Mouse (Mus musculus) embryonic facial prominence, embryonic 13.5 days (tissue): ENCODE results near the gene Gpr173. TPM values are rescaled to one million over a fixed set of nuclear protein-coding genes. Genes with fewer than 3 reads are reported as not detected.
"Not testable (repeated sequence)": the region's sequence is repeated elsewhere in the genome, so short reads cannot be mapped to it uniquely, and the experiment has no call there.

ENCODE experiments used
- ATAC-seq: fragments of 200-750 bp; cut with Nextera tagmentation; 2 replicates; pipeline ENCODE4 v1.8.0; 2017; ENCODE audit warnings: low read depth; ENCODE audit not compliant: insufficient number of reproducible peaks, insufficient read depth, low FRiP score, low TSS enrichment
- H3K27ac ChIP-seq: fragments of 300-500 bp; sonication (generic); 2 replicates; pipeline ENCODE4 v1.5.1; 2015; ENCODE audit warnings: moderate library complexity, mild to moderate bottlenecking, inconsistent platforms
- H3K27me3 ChIP-seq: fragments of 300-500 bp; sonication (generic); 2 replicates; pipeline ENCODE4 v1.6.1; 2015; ENCODE audit warnings: mild to moderate bottlenecking, inconsistent platforms
- H3K36me3 ChIP-seq: fragments of 300-500 bp; sonication (generic); 2 replicates; pipeline ENCODE4 v1.6.1; 2015; ENCODE audit warnings: mild to moderate bottlenecking, inconsistent platforms
- H3K4me1 ChIP-seq: fragments of 300-500 bp; sonication (generic); 2 replicates; pipeline ENCODE4 v1.6.1; 2015; ENCODE audit warnings: inconsistent platforms
- H3K4me2 ChIP-seq: fragments of 300-500 bp; sonication (generic); 2 replicates; pipeline ENCODE4 v1.6.1; 2015; ENCODE audit warnings: moderate library complexity, mild to moderate bottlenecking, inconsistent platforms
- H3K4me3 ChIP-seq: fragments of 300-500 bp; sonication (generic); 2 replicates; pipeline ENCODE4 v1.5.1; 2015; ENCODE audit warnings: mild to moderate bottlenecking, inconsistent platforms
- H3K9ac ChIP-seq: fragments of 300-500 bp; sonication (generic); 2 replicates; pipeline ENCODE4 v1.6.1; 2015; ENCODE audit warnings: mild to moderate bottlenecking, inconsistent platforms
- H3K9me3 ChIP-seq: fragments of 300-500 bp; sonication (generic); 2 replicates; pipeline ENCODE4 v1.6.1; 2016; ENCODE audit warnings: inconsistent platforms
- WGBS: fragments of 180-500 bp; shearing (Covaris S2); methylation state at CpG from one replicate; pipeline ENCODE4 v1.1.7; 2015; ENCODE audit warnings: mixed read lengths; 5-methylcytosine and 5-hydroxymethylcytosine counted together
- polyA plus RNA-seq: library from polyadenylated mRNA; unstranded; fragments of >200 nt; fragmentation: Nextera tagmentation; extraction: Ambion mirVana; gene quantifications from 2 replicates; pipeline ENCODE4 v1.2.1, GENCODE M21; 2015

The Gpr173 gene
- polyA plus RNA-seq, 1 experiment from 2014 or later, result 3.6 TPM

DNA sequence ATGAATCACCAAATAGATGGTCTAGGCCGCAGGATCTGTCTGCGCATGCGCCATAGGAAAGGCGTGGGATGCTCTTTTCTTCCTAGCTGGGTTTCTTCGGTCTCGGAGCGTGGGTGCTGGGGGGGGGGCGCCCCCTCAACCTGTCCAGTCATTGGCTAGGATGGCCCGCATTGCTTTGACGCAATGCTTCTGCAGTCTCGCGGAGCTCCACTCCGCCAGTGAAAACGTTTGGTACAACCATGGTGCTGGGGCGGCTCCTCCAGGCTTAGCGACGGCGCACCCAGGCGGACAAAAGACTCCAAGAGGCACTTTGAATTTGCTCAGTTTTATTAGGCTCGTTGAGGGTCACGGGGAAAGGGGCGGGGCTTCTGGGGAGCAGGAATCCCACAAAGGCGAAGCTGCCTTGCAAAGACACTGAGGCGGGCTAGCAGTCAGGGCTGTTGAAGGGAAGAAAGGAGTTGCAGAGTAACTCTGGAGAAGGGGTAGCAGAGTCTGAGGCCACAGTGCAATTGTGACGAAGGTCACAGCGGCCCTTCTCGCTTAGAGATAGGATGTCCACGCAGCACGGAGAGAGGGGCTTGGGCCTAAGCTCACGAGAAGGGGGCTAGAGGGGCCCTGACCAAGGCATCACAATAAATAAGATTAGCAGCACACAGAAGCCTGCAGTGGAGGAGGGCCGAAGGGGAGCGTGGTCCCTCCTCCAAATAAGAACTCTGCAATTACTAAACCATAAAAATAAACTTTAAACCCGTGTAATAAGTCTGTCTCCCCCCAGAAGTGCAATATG lies 31.8 kb downstream of the Gpr173 start:
- peaks cover 61% of the 10 kb centered on the region for H3K27me3 ChIP-seq
- WGBS, result 11% methylated on average over 32 of the region's 33 CpGs

DNA sequence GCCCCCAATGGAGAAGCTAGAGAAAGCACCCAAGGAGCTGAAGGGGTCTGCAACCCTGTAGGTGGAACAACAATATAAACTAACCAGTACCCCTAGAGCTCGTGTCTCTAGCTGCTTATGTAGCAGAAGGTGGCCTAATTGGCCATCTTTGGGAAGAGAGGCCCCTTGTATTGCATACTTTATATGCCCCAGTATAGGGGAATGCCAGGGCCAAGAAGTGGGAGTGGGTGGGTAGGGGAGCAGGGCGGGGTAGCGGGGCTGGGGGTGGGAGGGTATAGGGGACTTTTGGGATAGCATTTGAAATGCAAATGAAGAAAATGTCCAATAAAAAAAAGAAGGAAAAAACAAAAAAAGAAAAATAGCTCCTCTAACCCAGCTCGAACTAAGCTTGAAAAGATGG lies 32.4 kb downstream of the Gpr173 start:
- Histone ChIP-seq H3K4me2 (peak overlapping the region; percentile 58), H3K4me3 (peak overlapping the region; percentile 29; the same call in 1 of the 2 replicates)
- not testable (repeated sequence) for ATAC-seq

More for the DNA sequence above, 31.8 kb downstream of the Gpr173 start:
- ATAC-seq, result peak; percentile 98
- peak overlapping the region; percentile 58 for H3K4me2 ChIP-seq
- peak overlapping the region; percentile 71 for H3K9ac ChIP-seq
- no peaks in the 10 kb centered on the region for H3K9me3 ChIP-seq
- H3K4me3 ChIP-seq, result peak overlapping the region; percentile 29
- peaks cover 10% of the 10 kb centered on the region for H3K4me1 ChIP-seq
- H3K27ac ChIP-seq, result peak overlapping the region; percentile 95
- H3K36me3 ChIP-seq, result peaks cover 19% of the 10 kb centered on the region

GRCm38 (mm10) chrX:152329400-152329799 lies 39.1 kb downstream of the Gpr173 start:
- not testable (repeated sequence) for H3K9ac ChIP-seq, H3K4me2 ChIP-seq, H3K4me3 ChIP-seq, H3K27ac ChIP-seq, H3K4me1 ChIP-seq, ATAC-seq, H3K36me3 ChIP-seq, H3K9me3 ChIP-seq
- peaks cover 44% of the 10 kb centered on the region for H3K27me3 ChIP-seq

More for the DNA sequence above, 32.4 kb downstream of the Gpr173 start:
- peaks cover 19% of the 10 kb centered on the region for H3K36me3 ChIP-seq
- H3K27me3 ChIP-seq, result peaks cover 61% of the 10 kb centered on the region
- not testable (repeated sequence) for H3K9me3 ChIP-seq, H3K4me1 ChIP-seq, H3K9ac ChIP-seq
- WGBS, result 37% methylated on average over 4 of the region's 4 CpGs
- peak overlapping the region; percentile 95 for H3K27ac ChIP-seq

DNA sequence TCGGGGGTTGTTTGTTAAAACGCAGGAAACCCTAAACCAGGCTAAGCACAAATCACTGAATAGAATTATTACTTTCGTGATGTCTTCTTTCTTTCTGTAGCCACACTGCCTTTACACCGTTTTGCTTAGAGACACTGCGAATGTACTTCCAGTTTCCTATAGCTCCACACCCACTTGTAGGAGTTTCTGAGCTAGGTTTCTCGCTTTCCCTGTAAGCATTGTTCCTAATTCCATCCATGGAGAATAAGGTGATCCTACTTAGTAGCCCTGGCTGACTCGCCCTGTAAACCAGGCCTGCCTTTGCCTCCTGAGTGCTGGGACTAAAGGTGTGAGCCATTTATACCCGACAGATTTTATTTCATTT lies 40.8 kb downstream of the Gpr173 start:
- H3K4me3 ChIP-seq, result peak overlapping the region; percentile 55

GRCm38 (mm10) chrX:152326996-152327688 lies 41.4 kb downstream of the Gpr173 start, which contains the start of gene Kantr:
Gene Kantr (minus strand): TSS chrX:152327495.
- Histone ChIP-seq H3K4me3 (peak within 1 kb of the TSS; percentile 55), H3K9ac (peak within 1 kb of the TSS; percentile 73), H3K9me3 (no peaks in the 10 kb centered on the region), H3K4me1 (no peaks in the 10 kb centered on the region), H3K4me2 (peak within 1 kb of the TSS; percentile 57), H3K27ac (peak within 1 kb of the TSS; percentile 62; the same call in 1 of the 2 replicates), H3K27me3 (peaks cover 40% of the 10 kb centered on the region), H3K36me3 (no peaks in the 10 kb centered on the region)
- 20% methylated on average over 29 of the region's 29 CpGs for WGBS
- peak; percentile 93 for ATAC-seq

More for the DNA sequence above, 40.8 kb downstream of the Gpr173 start:
- Histone ChIP-seq H3K4me2 (peak overlapping the region; percentile 57), H3K36me3 (no peaks in the 10 kb centered on the region), H3K9ac (0 out of 2 replicates have a peak overlapping the region, but pooled peaks have one; percentile 54), H3K4me1 (no peaks in the 10 kb centered on the region), H3K27ac (peak overlapping the region; percentile 62; the same call in 1 of the 2 replicates), H3K27me3 (peaks cover 40% of the 10 kb centered on the region), H3K9me3 (no peaks in the 10 kb centered on the region)
- no peak for ATAC-seq
- 21% methylated on average over 8 of the region's 8 CpGs for WGBS

DNA sequence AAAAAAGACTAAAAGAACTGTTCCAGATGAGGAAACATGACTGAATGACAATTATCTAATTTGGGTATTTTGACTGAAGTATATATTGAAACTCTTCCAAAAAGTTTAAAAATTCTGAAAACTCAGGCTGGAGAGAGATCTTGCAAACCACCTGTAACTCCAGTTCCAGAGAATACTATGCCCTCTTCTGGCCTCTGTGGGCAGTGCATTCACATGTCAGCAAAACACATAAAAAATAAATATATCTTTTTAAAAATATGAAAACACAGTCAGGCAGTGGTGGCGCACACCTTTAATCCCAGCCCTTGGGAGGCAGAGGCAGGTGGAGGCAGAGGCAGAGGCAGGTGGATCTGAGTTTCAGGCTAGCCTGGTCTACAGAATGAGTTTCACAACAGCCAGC lies 44.9 kb downstream of the Gpr173 start:
- H3K9me3 ChIP-seq, result no peaks in the 10 kb centered on the region
- H3K4me2 ChIP-seq, result no peak overlapping the region
- H3K36me3 ChIP-seq, result peaks cover 5% of the 10 kb centered on the region; the same call in 1 of the 2 replicates
- no peaks in the 10 kb centered on the region for H3K4me1 ChIP-seq
- whole genome bisulfite sequencing, result 95% methylated on average over 1 of the region's 1 CpGs
- ATAC-seq, result no peak
- peaks cover 30% of the 10 kb centered on the region for H3K27me3 ChIP-seq
- no peak overlapping the region for H3K4me3 ChIP-seq
- no peak overlapping the region for H3K27ac ChIP-seq
- H3K9ac ChIP-seq, result no peak overlapping the region

DNA sequence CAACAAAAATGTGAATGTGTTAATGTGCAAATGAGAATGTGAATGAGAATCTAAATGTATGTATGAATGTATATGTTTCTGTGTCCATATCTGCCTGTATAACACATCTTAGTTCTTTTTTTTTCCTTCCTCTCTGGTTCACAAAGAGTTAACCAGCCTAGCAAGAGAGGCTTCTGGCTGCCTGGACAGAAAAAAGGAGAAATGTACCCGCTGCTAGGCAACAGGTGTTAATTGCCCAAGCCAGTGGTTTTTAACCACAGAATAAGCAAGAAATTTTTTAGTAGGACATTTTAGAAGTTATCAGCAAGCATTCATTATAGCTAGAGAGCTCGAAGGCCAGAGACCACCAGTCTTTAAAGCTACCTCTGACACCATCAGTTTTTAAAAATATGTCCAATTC lies 45.7 kb downstream of the Gpr173 start:
- H3K4me3 ChIP-seq, result no peak overlapping the region
- H3K36me3 ChIP-seq, result peaks cover 5% of the 10 kb centered on the region; the same call in 1 of the 2 replicates
- H3K27ac ChIP-seq, result no peak overlapping the region
- 43% methylated on average over 2 of the region's 2 CpGs for WGBS
- no peak overlapping the region for H3K9ac ChIP-seq
- ATAC-seq, result no peak
- no peaks in the 10 kb centered on the region for H3K4me1 ChIP-seq
- H3K27me3 ChIP-seq, result peaks cover 25% of the 10 kb centered on the region
- H3K4me2 ChIP-seq, result no peak overlapping the region
- no peaks in the 10 kb centered on the region for H3K9me3 ChIP-seq

GRCm38 (mm10) chrX:152320535-152320934 lies 48.0 kb downstream of the Gpr173 start:
- Histone ChIP-seq H3K36me3 (peaks cover 10% of the 10 kb centered on the region; the same call in 1 of the 2 replicates), H3K27me3 (peaks cover 10% of the 10 kb centered on the region; the same call in 1 of the 2 replicates), H3K9me3 (no peaks in the 10 kb centered on the region), H3K9ac (no peak overlapping the region), H3K4me2 (no peak overlapping the region), H3K4me1 (no peaks in the 10 kb centered on the region), H3K4me3 (no peak overlapping the region), H3K27ac (no peak overlapping the region)
- 77% methylated on average over 4 of the region's 4 CpGs for WGBS
- no peak for ATAC-seq

DNA sequence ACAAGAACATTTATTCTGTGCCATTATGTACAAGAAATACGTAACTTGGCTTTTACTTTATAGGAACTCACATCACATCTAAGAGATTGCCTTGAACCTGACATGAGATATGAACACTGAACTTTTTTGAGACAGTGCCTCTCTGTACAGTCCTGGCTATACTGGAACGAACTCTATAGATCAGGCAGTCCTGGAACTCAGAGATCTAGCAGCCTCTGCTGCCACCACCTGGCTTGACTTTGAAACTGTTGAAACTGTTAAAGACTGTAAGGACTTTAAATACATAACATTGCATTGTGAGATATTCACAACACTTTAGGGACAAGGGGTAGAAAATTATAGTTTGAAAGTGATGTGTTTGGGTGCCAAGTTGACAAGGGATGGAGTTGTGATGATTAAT lies 60.6 kb downstream of the Gpr173 start:
- 0 out of 2 replicates have a peak, but pooled peaks cover 2% of the 10 kb centered on the region for H3K36me3 ChIP-seq
- H3K9ac ChIP-seq, result no peak overlapping the region
- H3K27me3 ChIP-seq, result no peaks in the 10 kb centered on the region; the same call in none of the 2 replicates
- no peaks in the 10 kb centered on the region for H3K9me3 ChIP-seq
- no peaks in the 10 kb centered on the region for H3K4me1 ChIP-seq
- no peak overlapping the region for H3K27ac ChIP-seq
- H3K4me2 ChIP-seq, result no peak overlapping the region
- 54% methylated on average over 2 of the region's 2 CpGs for WGBS
- no peak overlapping the region for H3K4me3 ChIP-seq
- ATAC-seq, result no peak

DNA sequence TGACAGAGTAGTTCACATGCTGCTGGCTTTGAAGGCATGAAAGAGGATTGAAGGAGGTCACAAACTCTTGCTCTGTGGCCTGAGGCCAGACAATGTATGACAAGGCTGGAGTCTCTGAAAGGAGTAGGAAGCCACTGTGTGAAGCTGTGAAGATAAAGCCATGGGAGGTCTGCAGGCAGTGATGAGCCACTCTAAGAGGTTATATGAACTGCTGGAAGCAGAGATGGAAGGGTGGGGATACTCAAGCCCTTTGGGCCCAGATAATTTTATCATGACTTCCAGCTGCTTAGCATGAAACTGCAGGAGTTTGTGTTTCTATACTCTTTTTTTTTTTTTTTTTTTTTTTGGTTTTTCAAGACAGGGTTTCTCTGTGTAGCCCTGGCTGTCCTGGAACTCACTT lies 61.1 kb downstream of the Gpr173 start:
- Histone ChIP-seq H3K4me1 (no peaks in the 10 kb centered on the region), H3K4me3 (no peak overlapping the region), H3K4me2 (no peak overlapping the region), H3K27me3 (no peaks in the 10 kb centered on the region; the same call in none of the 2 replicates), H3K27ac (no peak overlapping the region), H3K9ac (no peak overlapping the region), H3K9me3 (no peaks in the 10 kb centered on the region), H3K36me3 (0 out of 2 replicates have a peak, but pooled peaks cover 2% of the 10 kb centered on the region)
- ATAC-seq, result no peak

- Histone ChIP-seq H3K4me2 (no peak overlapping the region), H3K36me3 (0 out of 2 replicates have a peak, but pooled peaks cover 2% of the 10 kb centered on the region), H3K27me3 (no peaks in the 10 kb centered on the region; the same call in none of the 2 replicates), H3K4me1 (no peaks in the 10 kb centered on the region), H3K4me3 (no peak overlapping the region), H3K9ac (no peak overlapping the region), H3K27ac (no peak overlapping the region), H3K9me3 (no peaks in the 10 kb centered on the region)
- WGBS, result 69% methylated on average over 2 of the region's 2 CpGs
- ATAC-seq, result no peak
Observed at GRCm38 (mm10) chrX:152306224-152306623, 62.3 kb downstream of the Gpr173 start.
